Mouse (Mus musculus): ENCODE data around the gene Ndufs6.
A peak's percentile ranks its signal among the peaks of the same experiment; 100 is the strongest.

Ndufs6 gene

DNA sequence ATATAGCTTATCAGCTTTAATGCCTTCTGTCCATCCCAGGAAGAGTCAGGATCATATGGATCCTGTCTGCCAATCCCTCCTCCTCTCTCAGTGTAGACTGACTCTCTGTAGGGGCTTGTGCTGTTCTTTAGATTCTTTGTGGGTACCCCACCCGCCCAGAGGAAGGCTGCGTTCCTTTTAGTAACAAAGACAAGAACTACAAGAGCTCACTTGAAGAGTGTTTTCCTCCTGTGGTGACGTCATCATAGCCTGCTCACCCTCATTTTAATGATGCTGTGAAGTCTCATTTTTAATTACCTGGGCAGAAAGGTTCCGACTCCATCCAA is 22.3 kb downstream of the Ndufs6 start:
- no peak for DNase-seq (ENCODE audit: low read depth, low spot score)

DNA sequence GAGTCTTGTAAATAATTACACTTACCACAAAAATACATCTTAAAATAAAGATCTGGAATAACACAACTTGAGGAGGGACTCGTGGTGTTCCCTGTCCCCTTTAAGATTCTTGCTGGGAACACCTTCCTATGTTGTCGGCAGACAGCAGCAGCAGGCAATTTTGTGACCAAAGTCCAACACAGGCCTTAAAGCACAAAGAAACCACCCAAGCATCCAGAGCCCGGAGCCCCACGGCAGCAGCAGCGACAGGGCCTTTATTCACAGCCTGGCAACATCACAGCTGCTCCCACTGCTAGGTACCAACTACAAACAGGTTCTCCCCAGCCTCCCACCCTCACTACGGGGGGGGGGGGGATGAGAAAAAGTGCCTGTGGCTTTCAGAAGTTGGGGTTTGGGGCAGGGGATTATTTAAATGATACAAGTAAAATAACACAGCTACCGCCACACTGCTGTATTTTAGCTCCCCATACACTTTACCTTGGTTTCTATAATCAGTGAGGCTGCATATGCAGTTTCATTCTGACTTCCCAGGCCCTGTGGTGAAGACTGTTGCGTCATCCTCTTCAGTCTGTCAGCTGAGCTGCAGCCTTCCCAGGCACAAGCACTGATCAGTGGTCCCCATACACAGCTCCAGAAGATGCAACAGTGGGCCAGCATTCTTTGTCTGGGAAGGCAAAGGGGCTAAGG is 22.8 kb downstream of the Ndufs6 start:
- DNase-seq (ENCODE audit: low read depth, low spot score): peak; percentile 75

DNA sequence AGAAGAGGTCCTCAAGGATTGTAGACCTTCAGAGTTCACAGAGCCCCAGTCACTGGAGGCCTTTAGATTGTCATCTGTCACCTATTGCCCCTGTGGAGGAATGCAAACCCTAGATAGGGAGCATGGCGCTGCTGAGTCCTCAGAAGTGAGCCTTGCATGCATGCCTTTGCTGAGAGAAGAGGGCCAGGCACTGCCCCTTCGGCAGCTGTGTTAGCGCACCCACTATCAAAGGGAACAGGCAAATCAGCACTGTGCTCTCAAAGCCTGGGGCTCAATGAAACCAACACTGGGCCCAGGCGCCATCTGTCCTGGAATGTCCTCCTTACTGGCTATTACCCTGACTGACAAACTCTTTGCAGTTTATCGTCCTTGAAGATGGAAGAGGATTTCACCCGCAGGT is 23.6 kb downstream of the Ndufs6 start:
- peak; percentile 10 for DNase-seq (ENCODE audit: low read depth, low spot score)

DNA sequence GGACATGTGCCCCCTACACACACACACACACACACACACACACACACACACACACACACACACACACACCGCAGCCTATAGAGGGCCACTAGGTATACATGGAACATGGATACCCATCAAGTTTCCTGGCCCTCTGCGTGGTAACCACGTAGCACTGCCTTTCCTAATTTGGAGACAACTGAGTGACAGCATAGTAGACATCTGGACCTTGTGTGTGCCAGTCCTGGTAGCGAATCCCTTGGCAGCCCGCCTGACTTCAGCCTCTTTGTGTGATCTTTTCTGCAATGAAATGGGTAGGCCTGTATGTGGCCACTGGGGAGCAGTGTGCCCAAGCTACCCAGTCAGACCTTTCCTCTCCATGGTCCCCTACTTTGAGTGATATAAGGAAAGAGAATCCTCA is 29.0 kb downstream of the Ndufs6 start:
- no peak for DNase-seq (ENCODE audit: low read depth, low spot score)

DNA sequence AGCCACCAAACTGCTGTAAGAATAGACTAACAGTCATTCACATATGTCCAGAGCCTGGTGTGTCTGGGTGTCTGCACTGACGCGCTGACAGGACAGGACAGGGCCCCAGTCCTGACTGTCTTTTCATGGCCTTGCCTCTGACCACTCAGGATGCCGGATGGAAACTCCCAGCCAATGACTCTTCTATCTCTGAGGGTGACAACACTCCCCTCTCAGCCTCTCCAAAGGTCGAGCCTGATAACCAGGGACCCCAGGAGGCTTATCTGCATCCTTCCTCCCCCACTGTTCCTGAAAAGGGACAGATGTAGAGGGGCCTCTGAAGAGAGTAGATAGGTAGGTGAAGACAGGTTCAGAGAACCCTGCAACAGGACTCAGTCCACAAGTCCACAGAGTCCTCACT is 29.6 kb downstream of the Ndufs6 start:
- DNase-seq (ENCODE audit: low read depth, low spot score): no peak

DNA sequence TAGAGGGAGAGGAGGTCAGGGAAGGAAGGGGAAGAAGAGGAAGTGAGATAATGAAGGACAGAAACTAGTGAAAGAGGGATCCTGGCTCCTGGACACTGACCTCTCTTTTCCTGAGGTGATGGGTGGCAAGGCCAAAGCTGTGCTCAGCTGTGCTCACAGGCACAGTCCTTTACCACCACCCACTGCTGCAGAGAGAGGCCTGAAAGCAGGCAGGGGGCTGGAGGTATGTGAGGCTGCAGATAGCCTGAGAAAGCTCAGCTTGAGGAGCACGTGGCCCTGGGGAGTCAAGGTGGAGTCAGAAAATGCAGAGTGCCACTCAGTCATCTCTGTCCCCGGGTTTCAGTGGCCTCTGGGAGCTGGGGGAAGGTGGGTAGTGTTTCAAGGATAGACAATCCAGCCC is 37.2 kb downstream of the Ndufs6 start:
- DNase-seq (ENCODE audit: low read depth, low spot score): no peak

DNA sequence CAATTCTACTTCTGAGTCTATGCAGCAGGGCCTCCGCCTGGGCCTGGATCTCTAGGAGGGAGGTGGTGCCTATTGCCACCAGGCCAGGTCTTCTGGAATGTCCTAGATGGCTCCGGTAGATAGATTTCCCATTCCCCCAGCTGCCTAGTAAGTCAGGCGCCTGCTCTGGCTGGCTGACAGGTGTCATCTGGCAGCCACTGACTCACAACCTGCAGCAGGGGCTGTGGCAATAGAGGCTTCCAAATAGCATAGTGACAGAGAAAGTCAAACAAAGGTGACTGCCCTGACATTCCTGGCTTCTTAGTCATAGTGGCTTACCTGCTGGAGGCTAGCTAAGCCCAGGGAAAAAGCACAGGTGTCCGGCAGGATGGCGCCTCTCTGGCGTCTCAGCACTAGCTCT is 38.1 kb downstream of the Ndufs6 start:
- DNase-seq (ENCODE audit: low read depth, low spot score): no peak

DNA sequence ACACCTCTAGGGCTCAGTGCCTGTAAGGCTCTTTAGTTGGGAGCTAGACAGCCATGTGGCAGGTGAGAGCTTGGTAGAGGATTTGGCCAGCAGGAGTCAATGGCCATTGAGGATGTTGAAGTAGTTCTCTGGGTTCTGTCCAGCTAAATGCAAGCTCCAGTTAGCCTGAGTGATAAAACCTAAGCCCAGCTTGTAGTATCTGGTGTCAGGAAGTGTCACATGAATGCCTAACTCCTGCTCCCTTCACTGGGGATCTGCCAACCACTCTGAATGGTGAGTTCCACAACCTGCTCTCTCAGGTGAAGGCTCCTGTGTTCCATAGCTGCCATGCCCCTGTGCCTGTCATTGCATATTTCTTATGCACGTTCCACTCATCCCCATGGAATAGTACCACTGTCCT is 44.8 kb downstream of the Ndufs6 start:
- no peak for DNase-seq (ENCODE audit: low read depth, low spot score)

DNA sequence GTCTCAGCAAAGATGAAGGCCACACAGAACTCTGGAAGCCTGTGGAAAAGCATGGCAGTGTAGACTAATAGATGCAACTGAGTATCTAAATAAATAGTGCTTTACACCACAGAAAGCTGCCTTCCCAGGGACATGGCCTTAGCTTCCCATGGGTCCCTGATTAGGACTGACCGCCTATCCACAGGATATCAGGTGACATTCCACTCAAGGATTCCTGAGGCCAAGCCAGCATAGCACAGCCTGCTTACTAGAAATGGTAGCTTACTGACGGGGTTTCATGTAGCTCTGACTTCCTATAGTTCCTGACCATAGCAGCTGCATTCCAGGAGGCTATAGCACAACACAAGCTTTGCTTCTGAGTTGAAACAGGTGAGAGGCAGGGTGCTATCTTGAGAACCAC is 45.9 kb downstream of the Ndufs6 start:
- no peak for DNase-seq (ENCODE audit: low read depth, low spot score)

DNA sequence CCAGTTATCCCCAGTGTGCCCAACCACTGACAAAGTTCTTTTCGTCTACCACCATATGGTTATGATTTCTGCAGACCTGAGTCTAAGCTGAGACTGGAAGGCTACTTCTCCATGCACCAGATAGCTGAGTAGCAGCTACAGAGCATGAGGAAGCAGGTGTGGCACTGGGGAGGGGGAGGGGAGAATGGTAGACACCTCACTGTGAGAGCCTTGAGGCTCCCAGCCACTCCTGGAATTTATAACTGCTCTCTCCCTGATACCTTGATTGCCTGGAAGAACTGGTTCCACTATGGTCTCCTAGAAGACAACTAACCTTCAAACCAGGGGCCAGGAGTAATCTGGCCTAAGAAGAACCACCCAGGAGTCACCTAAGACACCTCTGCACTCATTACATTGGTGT is 49.1 kb downstream of the Ndufs6 start:
- DNase-seq (ENCODE audit: low read depth, low spot score): peak; percentile 62

DNA sequence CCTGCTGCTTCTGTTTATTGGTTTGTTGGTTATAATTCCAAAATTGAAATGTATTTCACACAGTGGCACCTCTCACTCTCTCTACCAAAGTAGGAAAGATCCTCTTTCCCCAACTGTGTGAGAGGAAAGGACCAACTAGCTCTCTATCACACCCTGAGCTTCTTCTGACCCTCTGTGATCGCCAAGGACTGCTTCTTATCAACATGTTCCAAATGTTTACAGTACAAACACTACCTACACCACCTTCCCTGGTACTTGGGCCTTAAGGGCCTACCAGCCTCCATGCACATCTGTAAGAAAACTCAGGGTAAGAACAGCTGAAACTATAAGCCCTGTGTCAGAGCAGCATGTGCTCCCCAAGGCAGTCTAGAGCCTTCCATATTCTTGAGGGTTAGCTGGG is 50.5 kb downstream of the Ndufs6 start:
- DNase-seq (ENCODE audit: low read depth, low spot score): no peak

DNA sequence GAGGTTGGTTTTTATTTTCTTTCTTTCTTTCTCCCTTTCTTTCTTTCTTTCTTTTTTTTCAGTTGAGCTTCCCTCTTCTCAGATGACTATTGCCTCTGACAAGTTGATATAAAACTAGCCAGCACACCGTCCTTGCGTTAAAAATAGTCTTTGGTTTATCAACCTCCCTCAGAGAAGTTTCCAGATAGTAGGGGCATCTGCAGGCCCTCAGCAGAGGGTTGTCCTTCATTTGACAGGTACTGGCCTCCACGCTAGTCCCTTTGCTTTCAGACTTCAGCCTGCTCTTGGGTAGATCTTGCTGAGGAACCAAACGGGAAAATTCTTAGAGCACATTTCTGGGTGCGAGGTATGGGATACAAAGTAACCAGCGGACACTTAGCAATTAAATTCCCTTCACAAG is 51.0 kb downstream of the Ndufs6 start:
- DNase-seq (ENCODE audit: low read depth, low spot score): no peak

DNA sequence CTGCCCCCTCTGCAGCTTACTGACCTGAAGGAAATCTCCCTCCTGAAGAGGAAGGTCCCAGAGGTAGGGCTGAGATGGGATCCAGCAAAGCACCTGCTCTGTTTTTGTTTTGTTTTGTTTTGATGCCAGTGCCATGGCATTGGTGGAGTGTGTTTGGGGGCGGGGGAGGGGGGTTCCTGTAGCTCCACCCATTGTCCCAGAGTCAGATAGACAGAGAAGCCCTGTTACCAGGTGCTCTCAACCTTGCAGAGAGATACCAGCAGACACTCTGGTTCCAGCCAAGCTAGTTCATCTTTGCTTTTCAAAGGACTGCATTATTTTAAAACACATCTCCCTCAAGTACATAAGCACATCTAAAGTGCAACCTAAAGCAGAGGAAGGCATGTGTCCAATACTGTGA is 54.8 kb downstream of the Ndufs6 start:
- DNase-seq (ENCODE audit: low read depth, low spot score): peak; percentile 55

DNA sequence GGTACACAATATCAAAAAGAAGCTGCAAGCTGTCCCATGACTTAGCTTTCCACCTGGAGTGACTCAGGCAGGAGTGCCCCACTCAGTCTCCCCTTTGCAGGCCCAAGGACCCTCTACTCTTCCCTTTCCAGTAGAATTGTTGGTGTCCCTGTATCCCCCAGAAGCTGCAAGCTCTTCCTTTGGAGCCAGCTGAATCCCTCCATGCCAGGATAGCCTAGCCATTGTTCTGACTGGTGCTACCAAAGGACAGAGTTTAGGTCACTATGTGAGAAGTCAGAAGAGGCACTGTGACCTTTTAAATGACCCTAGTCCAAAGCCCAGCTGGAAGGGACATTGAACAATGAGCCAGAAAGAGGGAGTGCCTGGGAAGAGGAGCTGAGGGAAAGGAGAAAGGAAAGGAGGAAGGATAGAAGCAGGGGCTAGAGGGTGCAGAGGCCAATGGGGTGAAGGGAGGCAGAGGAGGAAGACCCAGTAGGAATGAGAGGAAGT is 55.5 kb downstream of the Ndufs6 start:
- peak; percentile 19 for DNase-seq (ENCODE audit: low read depth, low spot score)

DNA sequence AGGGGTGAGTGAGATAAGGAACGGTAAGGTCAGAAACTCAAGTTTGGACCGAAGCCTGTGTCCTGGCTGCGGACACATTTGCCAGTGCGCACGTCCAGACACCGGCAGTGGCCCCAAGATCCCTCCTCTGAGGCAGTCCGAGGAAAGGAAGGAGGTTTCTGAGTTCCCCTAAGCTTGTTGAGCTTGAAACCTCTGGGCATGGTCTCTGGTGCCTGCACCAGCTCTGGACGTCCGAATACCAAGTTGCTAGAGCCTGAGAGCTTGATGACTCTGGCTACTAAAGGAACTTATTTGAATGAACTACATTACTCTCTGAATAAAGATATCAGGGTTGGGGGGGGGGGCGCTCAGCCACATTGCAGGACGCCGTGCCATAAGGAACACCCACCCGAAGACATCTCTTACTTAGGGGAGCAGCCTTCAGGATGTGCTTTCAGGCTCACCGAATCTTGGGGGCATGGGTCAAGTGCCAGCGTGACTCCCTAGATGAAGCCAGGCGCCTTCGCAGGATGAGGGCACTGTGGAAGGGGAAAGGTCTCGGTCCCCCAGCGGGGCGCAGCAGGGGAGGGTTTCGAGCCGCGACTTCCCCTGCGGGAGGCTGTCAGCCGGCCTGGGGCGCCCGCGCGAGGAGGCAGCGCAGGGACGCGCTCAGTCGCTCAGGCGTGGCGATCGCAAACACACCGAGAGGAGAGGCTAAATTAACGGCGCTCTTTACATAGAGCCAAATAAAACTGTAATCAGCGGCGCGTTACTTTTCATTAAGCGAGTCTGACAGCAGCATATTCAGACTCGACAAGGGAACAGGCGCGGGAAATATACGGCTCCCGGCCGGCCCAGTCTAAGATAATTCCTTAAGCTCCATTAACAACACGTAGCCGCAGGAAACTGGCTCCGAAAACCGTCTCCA is 56.8 kb downstream of the Ndufs6 start:
- peak; percentile 87 for DNase-seq (ENCODE audit: low read depth, low spot score)

DNA sequence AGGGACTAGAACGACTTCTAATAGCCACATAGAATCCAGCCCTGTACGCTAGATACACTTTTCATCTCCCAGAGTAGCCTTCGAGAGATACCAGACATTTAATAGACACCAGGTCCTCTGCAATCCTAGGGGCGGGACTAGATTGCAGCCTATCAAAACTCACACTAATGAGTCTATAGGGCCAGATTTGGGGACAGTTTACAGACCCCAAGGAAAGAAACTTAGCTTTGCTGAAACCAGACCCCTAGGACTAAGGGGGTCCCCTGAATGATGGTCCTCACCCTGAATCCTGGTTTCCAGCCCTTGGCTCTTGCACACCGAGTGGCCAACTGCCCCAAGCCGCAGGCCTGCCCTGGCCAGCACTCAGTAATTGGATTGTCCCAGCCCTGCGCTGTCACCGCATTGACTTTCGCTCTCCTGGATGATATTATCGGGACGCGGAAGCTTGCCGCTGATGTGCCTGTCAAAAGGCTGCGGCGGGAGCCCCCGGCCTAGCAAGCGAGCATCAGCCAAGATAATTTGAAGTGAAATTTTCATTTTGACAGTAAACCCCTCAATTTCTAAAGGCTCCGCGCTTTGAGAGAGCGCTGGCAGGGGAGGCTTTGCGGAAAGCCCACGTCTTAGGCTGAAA is 57.8 kb downstream of the Ndufs6 start:
- DNase-seq (ENCODE audit: low read depth, low spot score): no peak

DNA sequence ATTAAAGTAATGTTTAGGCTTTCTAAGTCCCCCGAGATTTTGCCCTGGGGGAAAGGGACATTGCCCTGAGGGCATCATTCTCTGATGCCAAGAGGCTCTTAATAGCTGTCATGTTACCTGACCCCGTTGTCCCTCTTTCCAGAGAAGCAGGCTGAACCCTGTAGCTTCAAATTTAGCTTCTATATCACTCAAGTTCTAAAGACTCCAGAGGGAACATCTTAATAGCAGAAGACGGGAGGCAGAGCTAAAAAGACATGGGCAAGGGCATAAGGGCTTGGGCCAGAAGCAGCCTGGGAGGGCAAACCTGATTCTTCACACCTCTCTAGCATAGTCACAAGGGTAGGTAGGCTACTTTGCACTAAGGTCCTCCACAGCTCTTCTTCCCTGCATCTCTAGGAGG is 58.5 kb downstream of the Ndufs6 start:
- DNase-seq (ENCODE audit: low read depth, low spot score): no peak
